Mouse (Mus musculus) stomach, embryonic 14.5 days (tissue): Measurements from ENCODE around the gene Nav2. TPM values are rescaled to one million over a fixed set of nuclear protein-coding genes. Genes with fewer than 3 reads are reported as not detected.

Experiments used
- ATAC-seq: fragments of 200-750 bp; cut with Nextera tagmentation; 2 replicates; pipeline ENCODE4 v1.8.0; 2017; ENCODE audit warnings: low read depth, moderate TSS enrichment; ENCODE audit not compliant: insufficient number of reproducible peaks, insufficient read depth, low FRiP score
- H3K27ac ChIP-seq: fragments of 300-500 bp; sonication (generic); 2 replicates; pipeline ENCODE4 v1.5.1; 2014; ENCODE audit warnings: mild to moderate bottlenecking, low read length, moderate library complexity, mixed read lengths
- H3K27me3 ChIP-seq: fragments of 300-500 bp; sonication (generic); 2 replicates; pipeline ENCODE4 v1.6.1; 2014; ENCODE audit warnings: low read length, control low read depth, mixed read lengths; ENCODE audit not compliant: control insufficient read depth, insufficient read depth
- H3K36me3 ChIP-seq: fragments of 300-500 bp; sonication (generic); 2 replicates; pipeline ENCODE4 v1.6.1; 2014; ENCODE audit warnings: mild to moderate bottlenecking, control low read depth, low read length, moderate library complexity, mixed read lengths; ENCODE audit not compliant: control insufficient read depth, insufficient read depth
- H3K4me1 ChIP-seq: fragments of 300-500 bp; sonication (generic); 2 replicates; pipeline ENCODE4 v1.6.1; 2014; ENCODE audit warnings: low read length, control low read depth, mixed read lengths; ENCODE audit not compliant: control insufficient read depth, insufficient read depth
- H3K4me2 ChIP-seq: fragments of 300-500 bp; sonication (generic); replicated peaks from 2 replicates; pipeline ENCODE4 v1.6.1; 2014; ENCODE audit warnings: low read depth, low read length, control low read depth
- H3K4me3 ChIP-seq: fragments of 300-500 bp; sonication (generic); 2 replicates; pipeline ENCODE4 v1.5.1; 2014; ENCODE audit warnings: low read depth, low read length, control low read depth
- H3K9ac ChIP-seq: fragments of 300-500 bp; sonication (generic); replicated peaks from 2 replicates; pipeline ENCODE4 v1.6.1; 2014; ENCODE audit warnings: low read depth, mild to moderate bottlenecking, control low read depth, low read length, moderate library complexity, mixed read lengths
- H3K9me3 ChIP-seq: fragments of 300-500 bp; sonication (generic); 2 replicates; pipeline ENCODE4 v1.6.1; 2016; ENCODE audit warnings: low read depth, low read length, control low read depth; ENCODE audit not compliant: control insufficient read depth
- WGBS: fragments of 180-500 bp; shearing (Covaris S2); extraction: QIAGEN DNeasy Blood & Tissue Kit; methylation state at CpG from one replicate; pipeline ENCODE4 v1.1.7; 2014; 5-methylcytosine and 5-hydroxymethylcytosine counted together
- polyA plus RNA-seq: library from polyadenylated mRNA; unstranded; fragments of >200 nt; fragmentation: Nextera tagmentation; extraction: Ambion mirVana; gene quantifications from 2 replicates; pipeline ENCODE4 v1.2.1, GENCODE M21; 2014

Gene Nav2
- polyA plus RNA-seq, 1 experiment from 2014 or later = 41.1 TPM

DNA sequence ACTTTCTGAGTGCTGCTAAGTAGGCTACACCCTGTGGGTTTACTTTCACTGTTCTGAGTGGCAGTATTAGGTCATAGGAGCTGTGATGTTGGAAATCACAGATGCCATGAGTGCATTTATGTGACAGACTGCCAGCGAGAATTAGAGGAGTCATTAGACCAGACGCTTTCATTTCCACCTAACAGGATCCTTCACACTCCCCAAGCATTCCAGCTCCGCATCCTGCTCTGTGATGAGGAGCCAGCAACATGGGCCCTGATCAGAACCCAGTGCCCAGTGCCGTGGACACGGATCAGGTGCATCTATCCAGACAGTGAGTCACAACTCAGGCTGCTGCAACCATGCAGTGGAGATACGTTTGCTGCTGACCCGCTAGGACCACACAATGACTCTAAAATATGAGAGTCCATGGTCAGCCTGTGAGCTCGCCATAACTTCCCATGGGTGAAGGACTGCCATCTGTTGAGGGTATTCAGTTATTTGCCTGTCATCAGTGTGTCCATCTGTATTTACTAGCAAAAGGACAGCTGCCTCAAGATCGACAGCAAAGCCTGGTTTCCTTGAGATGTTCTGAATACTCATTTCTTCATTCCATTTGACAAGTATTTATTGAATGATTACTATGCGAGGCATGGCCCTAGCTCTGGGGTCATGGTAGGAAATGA, 461.4 kb downstream of the Nav2 start:
- Histone ChIP-seq H3K9me3 (no peaks in the 10 kb centered on the region), H3K4me3 (no peak overlapping the region), H3K4me2 (no peak overlapping the region), H3K9ac (no peak overlapping the region), H3K36me3 (no peaks in the 10 kb centered on the region), H3K27ac (no peak overlapping the region), H3K27me3 (no peaks in the 10 kb centered on the region), H3K4me1 (peaks cover 7% of the 10 kb centered on the region; the same call in 1 of the 2 replicates)
- 84% methylated on average over 10 of the region's 10 CpGs for WGBS
- ATAC-seq = no peak

DNA sequence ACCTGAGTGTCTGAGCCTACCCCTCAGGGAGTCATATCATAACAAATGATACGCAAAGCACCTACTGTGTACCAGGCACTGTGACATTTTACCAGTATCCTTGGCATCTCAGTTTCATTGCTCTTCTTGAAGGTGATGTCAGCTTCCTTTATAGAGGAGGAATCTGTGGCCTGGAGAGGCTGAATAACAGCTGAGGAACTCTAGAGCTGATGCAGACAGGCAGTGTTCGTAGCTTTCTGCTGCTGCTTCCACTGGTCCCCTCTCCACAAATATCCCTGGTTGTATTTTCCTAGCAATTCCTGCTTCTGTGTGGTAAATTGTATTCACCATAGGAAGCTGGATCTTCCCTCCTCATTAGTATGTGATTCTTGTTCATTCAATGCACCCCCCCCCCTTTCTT, 462.8 kb downstream of the Nav2 start:
- no peak overlapping the region for H3K4me3 ChIP-seq
- WGBS = 95% methylated on average over 2 of the region's 2 CpGs

DNA sequence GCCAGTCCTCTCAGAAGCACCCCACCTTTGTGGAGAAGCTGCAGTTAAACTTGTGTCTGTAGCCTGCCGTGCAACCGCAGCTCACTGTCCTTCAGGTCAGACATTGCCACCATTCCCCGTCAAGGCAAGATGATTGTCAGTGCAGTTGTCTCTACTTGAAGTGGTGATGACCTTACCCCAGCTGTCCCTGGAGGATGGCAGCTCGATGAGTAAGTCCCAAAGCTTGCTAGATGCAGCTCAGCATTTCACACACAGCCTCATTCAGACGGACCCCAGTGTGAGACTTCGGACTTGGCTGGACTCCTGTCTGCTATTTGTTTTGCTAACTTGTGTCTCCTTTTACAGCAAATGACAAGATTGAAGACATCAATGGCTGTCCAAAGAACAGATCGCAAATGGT, 463.5 kb downstream of the Nav2 start:
- ATAC-seq = no peak
- no peaks in the 10 kb centered on the region for H3K9me3 ChIP-seq
- WGBS = 84% methylated on average over 7 of the region's 7 CpGs

More for the DNA sequence above, 462.8 kb downstream of the Nav2 start:
- Histone ChIP-seq H3K9ac (no peak overlapping the region), H3K27me3 (no peaks in the 10 kb centered on the region), H3K36me3 (no peaks in the 10 kb centered on the region), H3K4me2 (no peak overlapping the region), H3K27ac (no peak overlapping the region), H3K4me1 (peaks cover 12% of the 10 kb centered on the region; the same call in 1 of the 2 replicates), H3K9me3 (no peaks in the 10 kb centered on the region)
- no peak for ATAC-seq

DNA sequence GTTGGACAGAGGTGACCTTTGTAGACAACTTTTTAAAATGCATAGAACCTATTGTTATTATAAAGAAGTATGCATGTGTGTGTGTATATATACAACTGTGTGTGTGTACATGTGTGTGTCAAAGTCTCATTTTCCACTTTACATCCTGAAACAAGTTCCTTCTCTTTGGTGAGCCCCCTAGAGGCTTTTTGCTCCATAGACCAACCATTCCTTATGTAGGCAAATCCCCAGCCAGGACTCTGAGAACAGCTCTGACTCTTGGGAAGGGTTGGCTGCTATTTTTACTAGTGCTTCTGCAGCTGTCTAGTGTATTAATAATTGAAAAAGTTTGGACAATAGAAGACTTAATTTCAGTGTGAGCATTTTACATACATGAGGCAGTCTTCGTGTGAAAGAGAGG, 464.7 kb downstream of the Nav2 start:
- 93% methylated on average over 1 of the region's 1 CpGs for WGBS
- no peak for ATAC-seq
- H3K4me3 ChIP-seq = no peak overlapping the region

More for the DNA sequence above, 463.5 kb downstream of the Nav2 start:
- no peak overlapping the region for H3K4me3 ChIP-seq
- no peak overlapping the region for H3K9ac ChIP-seq
- H3K27ac ChIP-seq = no peak overlapping the region
- no peak overlapping the region for H3K4me2 ChIP-seq
- H3K4me1 ChIP-seq = peaks cover 12% of the 10 kb centered on the region; the same call in 1 of the 2 replicates
- H3K36me3 ChIP-seq = no peaks in the 10 kb centered on the region
- no peaks in the 10 kb centered on the region for H3K27me3 ChIP-seq

DNA sequence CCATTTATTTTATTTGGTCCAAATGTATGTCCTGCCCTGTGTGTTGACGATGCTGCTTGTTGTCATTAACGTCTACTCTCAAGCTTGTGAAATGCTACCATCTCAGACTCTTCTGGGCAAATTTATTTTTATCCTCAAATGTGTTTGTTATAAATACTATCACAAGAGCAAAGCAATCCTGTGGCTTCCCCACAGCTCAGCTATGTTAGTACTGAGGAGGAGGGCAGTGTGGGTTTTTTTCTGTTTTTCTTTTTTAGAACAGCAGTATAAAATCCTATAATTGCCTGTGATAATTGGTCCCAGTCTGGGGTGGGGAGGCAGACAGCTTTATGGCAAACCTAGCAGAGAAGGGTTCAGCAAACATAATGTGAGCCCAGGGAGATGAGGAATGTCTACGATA, 465.1 kb downstream of the Nav2 start:
- no peak for ATAC-seq
- 0 out of 2 replicates have a peak, but pooled peaks cover 5% of the 10 kb centered on the region for H3K4me1 ChIP-seq
- WGBS = 92% methylated on average over 3 of the region's 3 CpGs
- no peaks in the 10 kb centered on the region for H3K9me3 ChIP-seq
- H3K27ac ChIP-seq = no peak overlapping the region
- no peaks in the 10 kb centered on the region for H3K27me3 ChIP-seq
- no peak overlapping the region for H3K4me3 ChIP-seq
- no peak overlapping the region for H3K9ac ChIP-seq
- H3K4me2 ChIP-seq = no peak overlapping the region
- no peaks in the 10 kb centered on the region; the same call in 1 of the 2 replicates for H3K36me3 ChIP-seq

More for the DNA sequence above, 464.7 kb downstream of the Nav2 start:
- Histone ChIP-seq H3K27ac (no peak overlapping the region), H3K9me3 (no peaks in the 10 kb centered on the region), H3K27me3 (no peaks in the 10 kb centered on the region), H3K9ac (no peak overlapping the region), H3K4me1 (peaks cover 10% of the 10 kb centered on the region; the same call in 1 of the 2 replicates), H3K36me3 (no peaks in the 10 kb centered on the region; the same call in 1 of the 2 replicates), H3K4me2 (no peak overlapping the region)

DNA sequence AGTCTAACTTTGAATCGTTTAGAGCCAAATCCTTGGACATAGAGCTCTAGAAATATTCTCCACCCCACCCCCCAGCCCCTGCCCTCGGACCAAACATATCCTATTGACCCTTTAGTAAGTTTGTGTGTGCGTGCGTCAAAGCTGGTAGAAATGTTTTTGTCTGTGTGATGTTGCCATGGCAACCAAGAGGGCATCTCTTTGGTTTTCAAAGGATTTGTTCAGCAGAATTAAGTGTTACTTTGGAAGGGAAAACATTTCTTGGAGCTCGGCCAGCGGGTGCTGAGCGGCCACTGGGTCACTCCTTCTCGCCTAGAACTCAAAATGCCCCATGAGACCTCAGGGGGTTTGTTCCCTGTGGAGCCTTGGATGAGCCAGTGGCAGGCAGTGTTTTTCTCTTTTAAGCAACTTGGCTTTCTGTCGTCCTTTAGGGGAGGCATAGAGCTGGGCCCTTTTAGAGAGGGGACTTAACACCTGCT, 467.0 kb downstream of the Nav2 start:
- Histone ChIP-seq H3K4me3 (no peak overlapping the region), H3K9ac (no peak overlapping the region), H3K36me3 (no peaks in the 10 kb centered on the region; the same call in 1 of the 2 replicates), H3K27ac (no peak overlapping the region), H3K9me3 (no peaks in the 10 kb centered on the region), H3K27me3 (no peaks in the 10 kb centered on the region), H3K4me2 (no peak overlapping the region), H3K4me1 (0 out of 2 replicates have a peak, but pooled peaks cover 5% of the 10 kb centered on the region)
- no peak for ATAC-seq
- 17% methylated on average over 9 of the region's 9 CpGs for WGBS

DNA sequence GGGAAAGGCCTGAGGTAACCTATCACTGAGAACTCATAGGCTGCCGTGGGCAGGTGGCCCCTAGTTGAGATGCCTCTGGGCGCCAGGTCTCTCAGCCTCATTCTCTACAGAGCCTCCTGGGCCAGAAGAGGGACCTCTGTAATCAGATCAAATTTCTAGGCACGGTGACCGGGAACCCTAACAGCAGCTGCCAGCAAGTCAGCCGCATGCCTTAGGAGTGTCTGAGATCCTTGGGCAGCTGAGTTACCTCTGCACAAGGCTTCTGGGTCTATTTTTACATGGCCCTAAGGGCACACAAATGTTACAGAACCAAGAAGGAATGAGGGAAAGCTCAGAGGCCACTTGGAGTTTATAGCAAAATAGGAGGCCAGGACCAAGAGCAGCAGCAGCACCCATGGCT, 470.1 kb downstream of the Nav2 start:
- 56% methylated on average over 5 of the region's 5 CpGs for WGBS
- Histone ChIP-seq H3K4me2 (no peak overlapping the region), H3K27me3 (no peaks in the 10 kb centered on the region), H3K36me3 (no peaks in the 10 kb centered on the region; the same call in 1 of the 2 replicates), H3K9me3 (no peaks in the 10 kb centered on the region), H3K9ac (no peak overlapping the region), H3K4me1 (peaks cover 16% of the 10 kb centered on the region), H3K4me3 (no peak overlapping the region), H3K27ac (no peak overlapping the region)
- no peak for ATAC-seq

DNA sequence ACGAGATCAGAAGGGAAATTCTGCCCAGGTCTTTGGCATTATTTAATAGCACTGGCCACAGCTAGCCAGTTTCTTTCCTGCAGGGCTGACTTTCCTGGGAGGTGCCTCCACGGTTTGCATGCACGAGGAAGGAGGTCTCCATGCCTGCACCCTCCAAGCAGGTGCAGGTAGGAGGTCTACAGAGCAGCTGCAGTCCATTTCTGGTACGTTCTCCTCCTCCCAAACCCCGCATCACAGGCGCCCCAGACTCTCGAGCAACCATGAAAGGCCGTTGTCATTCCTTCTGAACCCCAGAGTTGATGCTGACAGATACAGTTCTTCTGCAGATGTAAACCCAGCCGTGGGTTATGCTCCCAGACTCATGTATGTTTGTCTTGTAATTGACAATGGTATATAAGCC, 472.4 kb downstream of the Nav2 start:
- Histone ChIP-seq H3K9me3 (no peaks in the 10 kb centered on the region), H3K4me1 (peaks cover 11% of the 10 kb centered on the region), H3K4me2 (no peak overlapping the region), H3K27ac (no peak overlapping the region), H3K36me3 (no peaks in the 10 kb centered on the region; the same call in 1 of the 2 replicates), H3K27me3 (no peaks in the 10 kb centered on the region), H3K4me3 (no peak overlapping the region), H3K9ac (no peak overlapping the region)
- ATAC-seq = no peak
- 73% methylated on average over 9 of the region's 9 CpGs for WGBS
